ENCODE assay signal across 12 mouse cellular contexts in the genomic region with DNA sequence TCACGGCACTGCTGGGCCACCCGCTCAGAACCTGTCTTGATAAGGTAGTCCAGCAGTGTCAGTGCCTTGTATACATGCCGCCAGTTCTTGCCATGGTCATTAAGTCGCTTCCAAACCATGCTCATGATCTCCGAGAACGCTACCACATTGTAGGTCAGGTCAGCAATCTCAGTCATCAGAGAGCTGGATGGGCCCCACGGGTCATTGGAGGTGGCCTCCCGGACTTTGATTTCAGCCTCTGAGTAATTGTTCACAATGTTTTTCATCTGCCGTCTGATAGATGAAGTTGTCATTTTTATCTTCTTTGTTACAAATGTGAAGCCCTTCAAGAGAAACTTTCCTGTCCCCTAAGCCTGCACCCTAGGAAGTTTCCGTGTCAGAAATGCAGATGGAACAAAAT. TPM values are rescaled to one million over a fixed set of nuclear protein-coding genes. Genes with fewer than 3 reads are reported as not detected.
"Had no signal": no experiment of that assay in that cellular context is flagged by ENCODE, and none has a peak within 500 bp of the region (broad histone marks: within the 10 kb centered on the region; RNA-seq: fewer than 3 reads in every experiment).

No protein-coding gene starts in this region.

- H3K9ac ChIP-seq: hindbrain, embryonic 15.5 days; liver, embryonic 14.5 days; lung, embryonic 15.5 days had no signal

- H3K4me1 ChIP-seq: lung, embryonic 15.5 days had no signal

- H3K27ac ChIP-seq: hindbrain, embryonic 15.5 days; liver, embryonic 14.5 days; lung, embryonic 15.5 days had no signal

- H3K9me3 ChIP-seq: hindbrain, embryonic 15.5 days; lung, embryonic 15.5 days had no signal

- H3K4me2 ChIP-seq: hindbrain, embryonic 15.5 days; liver, embryonic 11.5 days; lung, embryonic 15.5 days; midbrain, embryonic 11.5 days had no signal

- H3K4me3 ChIP-seq: hindbrain, embryonic 15.5 days; lung, embryonic 15.5 days had no signal

- DNase-seq: lung, adult 18-20 months; lung, postnatal 10 days; lung, postnatal 4 days; midbrain, embryonic 14.5 days; thymus, adult 18-20 months; thymus, postnatal 36 days had no signal

- H3K27me3 ChIP-seq: hindbrain, embryonic 15.5 days; lung, embryonic 15.5 days had no signal

RNA-seq across cellular contexts. Expression of a gene that starts 33.0 kb away (rescaled TPM):
- total RNA-seq: megakaryocyte progenitor cell, adult 5-6 weeks had no signal
